In genomic region chr11:114176671-114177212, GRCm38 (mm10) we compare ENCODE assay signal across 10 mouse cellular contexts.
DNase-seq lines count a peak whose midpoint lies in the region; ATAC-seq and TF ChIP-seq lines count a peak whose summit lies in the region.
"Had no signal": no experiment of that assay in that cellular context is flagged by ENCODE, and none has a peak within 500 bp of the region (broad histone marks: within the 10 kb centered on the region; RNA-seq: fewer than 3 reads in every experiment).

No protein-coding gene starts in this region.

- H3K4me1 ChIP-seq in kidney, postnatal 0 days (replicated peaks; ENCODE audit: insufficient read depth, low read length), result no peaks in the 10 kb centered on the region
- peaks cover 33% of the 10 kb centered on the region for H3K4me1 ChIP-seq in cerebellum, adult 2 months (ENCODE audit: control insufficient read depth, insufficient read depth, low read length)

- no peak for ATAC-seq in kidney, postnatal 0 days (replicated peaks; ENCODE audit: low FRiP score, low read depth)

- no peak overlapping the region for H3K4me2 ChIP-seq in kidney, postnatal 0 days (ENCODE audit: low read length)

- H3K9me3 ChIP-seq in kidney, postnatal 0 days (replicated peaks; ENCODE audit: low read length), result no peaks in the 10 kb centered on the region

- no peak for TF ChIP-seq POLR2A in cerebellum, adult 2 months (IDR thresholded peaks at IDR 0.05; ENCODE audit: borderline replicate concordance, insufficient read depth, low read length)

- no peak overlapping the region for H3K4me3 ChIP-seq in kidney, postnatal 0 days (replicated peaks; ENCODE audit: low read depth, low read length)
- no peak overlapping the region for H3K4me3 ChIP-seq in cerebellum, adult 2 months (replicated peaks; ENCODE audit: insufficient read depth, low read depth, low read length)

- TF ChIP-seq CTCF in kidney, postnatal 0 days (IDR thresholded peaks at IDR 0.05; ENCODE audit: low read depth), result no peak
- no peak for TF ChIP-seq CTCF in cerebellum, adult 2 months (IDR thresholded peaks at IDR 0.05; ENCODE audit: borderline replicate concordance, insufficient read depth, low read depth, low read length)

- 48% methylated on average over 4 of the region's 4 CpGs for WGBS in kidney, postnatal 0 days
- WGBS in cerebellum, adult 2 months, result 19% methylated on average over 4 of the region's 4 CpGs

- H3K27me3 ChIP-seq in kidney, postnatal 0 days (ENCODE audit: insufficient read depth, low read length), result no peaks in the 10 kb centered on the region
- H3K27me3 ChIP-seq in cerebellum, adult 2 months (ENCODE audit: control insufficient read depth, insufficient read depth, low read length), result no peaks in the 10 kb centered on the region

- no peak overlapping the region for H3K27ac ChIP-seq in kidney, postnatal 0 days
- no peak overlapping the region for H3K27ac ChIP-seq in cerebellum, adult 2 months (ENCODE audit: insufficient read depth, low read length)

- DNase-seq in kidney, postnatal 0 days (ENCODE audit: low spot score), result no peak
- DNase-seq in kidney, postnatal 14 days, result no peak
- DNase-seq in ovary, postnatal 36 days (ENCODE audit: low spot score), result peak; percentile 32
- no peak for DNase-seq in ovary, postnatal 14 days (ENCODE audit: low spot score)
- peak; percentile 56 to 57 for DNase-seq in cerebellum, adult 2 months
- peak; percentile 42 for DNase-seq in retina, embryonic 14.5 days (ENCODE audit: low spot score)
- DNase-seq in heart, adult 9 months (ENCODE audit: low spot score in 2 of 2), result no peak
- DNase-seq: kidney, adult 9 months; lung, postnatal 4 days; thymus, postnatal 14 days had no signal

- H3K36me3 ChIP-seq in kidney, postnatal 0 days (ENCODE audit: insufficient read depth, low read length), result no peaks in the 10 kb centered on the region

- 0 out of 2 replicates have a peak overlapping the region, but pooled peaks have one; percentile 2 for H3K9ac ChIP-seq in kidney, postnatal 0 days (ENCODE audit: low read depth, low read length)

Comparison
In these comparisons a context has a peak if more than half of its experiments do, and no peak if none do; other contexts are left out.
1. DNase-seq: peak in ovary, postnatal 36 days (single experiment), cerebellum, adult 2 months (2 of 2) and retina, embryonic 14.5 days (single experiment); none in kidney, postnatal 0 days (single experiment), kidney, postnatal 14 days (single experiment), ovary, postnatal 14 days (single experiment) and heart, adult 9 months (0 of 2).